Mouse (Mus musculus) cortical plate, adult 2 months (tissue): ENCODE results near the gene Fastkd2.

Experiments
- CTCF ChIP-seq: fragments of 200-500 bp; IDR thresholded peaks from 2 replicates; pipeline ENCODE4 v1.5.1; 2011; ENCODE audit warnings: mild to moderate bottlenecking, control low read depth, low read length; ENCODE audit not compliant: insufficient read depth; ENCODE audit errors: extremely low read depth
- POLR2A ChIP-seq: fragments of 200-500 bp; IDR thresholded peaks from 2 replicates; pipeline ENCODE4 v1.6.1; 2011; ENCODE audit warnings: mild to moderate bottlenecking, low read length, control low read depth; ENCODE audit not compliant: insufficient read depth; ENCODE audit errors: extremely low read depth

GRCm38 (mm10) chr1:63776396-63776795 lies 46.0 kb downstream of the Fastkd2 start:
- TF ChIP-seq CTCF (no peak), POLR2A (no peak)
